Mouse (Mus musculus): Measurements from ENCODE around the gene Snrnp35. TPM values are rescaled to one million over a fixed set of nuclear protein-coding genes. Genes with fewer than 3 reads are reported as not detected.

The Snrnp35 gene
- polyA plus RNA-seq, 1 experiment from 2014 or later = 25.6 TPM

GRCm38 (mm10) chr5:124524943-124525342, 42.0 kb downstream of the Snrnp35 start:
- Histone ChIP-seq H3K36me3 (ENCODE audit: control insufficient read depth, insufficient read depth, low read length) (peaks cover 9% of the 10 kb centered on the region), H3K4me2 (ENCODE audit: low read depth, low read length) (no peak overlapping the region), H3K9ac (ENCODE audit: low read length) (no peak overlapping the region), H3K4me3 (ENCODE audit: low read length) (no peak overlapping the region), H3K27me3 (ENCODE audit: control insufficient read depth, insufficient read depth, low read depth, low read length) (no peaks in the 10 kb centered on the region), H3K9me3 (ENCODE audit: control insufficient read depth, low read length) (no peaks in the 10 kb centered on the region), H3K4me1 (replicated peaks; ENCODE audit: control insufficient read depth, insufficient read depth, low read length) (peaks cover 19% of the 10 kb centered on the region), H3K27ac (ENCODE audit: low read length) (no peak overlapping the region)
- 93% methylated on average over 5 of the region's 5 CpGs for WGBS
- no peak for ATAC-seq (ENCODE audit: low read depth)

GRCm38 (mm10) chr5:124528351-124528750, 45.4 kb downstream of the Snrnp35 start:
- H3K4me1 ChIP-seq (replicated peaks; ENCODE audit: control insufficient read depth, insufficient read depth, low read length) = peaks cover 35% of the 10 kb centered on the region
- H3K27ac ChIP-seq (ENCODE audit: low read length) = peak overlapping the region; percentile 70; the same call in 1 of the 2 replicates
- H3K36me3 ChIP-seq (ENCODE audit: control insufficient read depth, insufficient read depth, low read length) = peaks cover 2% of the 10 kb centered on the region
- no peaks in the 10 kb centered on the region for H3K27me3 ChIP-seq (ENCODE audit: control insufficient read depth, insufficient read depth, low read depth, low read length)
- no peak for ATAC-seq (ENCODE audit: low read depth)
- H3K9ac ChIP-seq (ENCODE audit: low read length) = peak overlapping the region; percentile 62; the same call in 1 of the 2 replicates
- H3K9me3 ChIP-seq (ENCODE audit: control insufficient read depth, low read length) = no peaks in the 10 kb centered on the region
- H3K4me3 ChIP-seq (ENCODE audit: low read length) = no peak overlapping the region
- peak overlapping the region; percentile 95 for H3K4me2 ChIP-seq (ENCODE audit: low read depth, low read length)
- 63% methylated on average over 4 of the region's 4 CpGs for WGBS

- Histone ChIP-seq H3K9me3 (ENCODE audit: control insufficient read depth, low read length) (no peaks in the 10 kb centered on the region), H3K27ac (ENCODE audit: low read length) (peak overlapping the region; percentile 70), H3K27me3 (ENCODE audit: control insufficient read depth, insufficient read depth, low read depth, low read length) (no peaks in the 10 kb centered on the region), H3K4me2 (ENCODE audit: low read depth, low read length) (peak overlapping the region; percentile 95), H3K9ac (ENCODE audit: low read length) (peak overlapping the region; percentile 62), H3K36me3 (ENCODE audit: control insufficient read depth, insufficient read depth, low read length) (no peaks in the 10 kb centered on the region), H3K4me3 (ENCODE audit: low read length) (peak overlapping the region; percentile 87), H3K4me1 (replicated peaks; ENCODE audit: control insufficient read depth, insufficient read depth, low read length) (peaks cover 35% of the 10 kb centered on the region)
- no peak for ATAC-seq (ENCODE audit: low read depth)
- WGBS = 17% methylated on average over 9 of the region's 9 CpGs
Observed at GRCm38 (mm10) chr5:124528791-124529190, 45.9 kb downstream of the Snrnp35 start.

GRCm38 (mm10) chr5:124529191-124529651, 46.3 kb downstream of the Snrnp35 start:
- Histone ChIP-seq H3K27me3 (ENCODE audit: control insufficient read depth, insufficient read depth, low read depth, low read length) (no peaks in the 10 kb centered on the region), H3K36me3 (ENCODE audit: control insufficient read depth, insufficient read depth, low read length) (no peaks in the 10 kb centered on the region), H3K4me3 (ENCODE audit: low read length) (peak overlapping the region; percentile 87), H3K9me3 (ENCODE audit: control insufficient read depth, low read length) (no peaks in the 10 kb centered on the region), H3K4me1 (replicated peaks; ENCODE audit: control insufficient read depth, insufficient read depth, low read length) (peaks cover 35% of the 10 kb centered on the region), H3K9ac (ENCODE audit: low read length) (peak overlapping the region; percentile 62), H3K4me2 (ENCODE audit: low read depth, low read length) (peak overlapping the region; percentile 95), H3K27ac (ENCODE audit: low read length) (peak overlapping the region; percentile 70)
- no peak for ATAC-seq (ENCODE audit: low read depth)
- 17% methylated on average over 8 of the region's 8 CpGs for WGBS

- peak overlapping the region; percentile 87 for H3K4me3 ChIP-seq (ENCODE audit: low read length)
- WGBS = 42% methylated on average over 8 of the region's 8 CpGs
- no peaks in the 10 kb centered on the region for H3K9me3 ChIP-seq (ENCODE audit: control insufficient read depth, low read length)
- no peaks in the 10 kb centered on the region for H3K27me3 ChIP-seq (ENCODE audit: control insufficient read depth, insufficient read depth, low read depth, low read length)
- H3K4me2 ChIP-seq (ENCODE audit: low read depth, low read length) = peak overlapping the region; percentile 95
- H3K27ac ChIP-seq (ENCODE audit: low read length) = peak overlapping the region; percentile 70; the same call in 1 of the 2 replicates
- H3K36me3 ChIP-seq (ENCODE audit: control insufficient read depth, insufficient read depth, low read length) = no peaks in the 10 kb centered on the region
- no peak for ATAC-seq (ENCODE audit: low read depth)
- H3K4me1 ChIP-seq (replicated peaks; ENCODE audit: control insufficient read depth, insufficient read depth, low read length) = peaks cover 35% of the 10 kb centered on the region
- peak overlapping the region; percentile 86 for H3K9ac ChIP-seq (ENCODE audit: low read length)
Observed at GRCm38 (mm10) chr5:124529697-124530096, 46.8 kb downstream of the Snrnp35 start.

- Histone ChIP-seq H3K4me1 (replicated peaks; ENCODE audit: control insufficient read depth, insufficient read depth, low read length) (peaks cover 35% of the 10 kb centered on the region), H3K36me3 (ENCODE audit: control insufficient read depth, insufficient read depth, low read length) (no peaks in the 10 kb centered on the region), H3K9me3 (ENCODE audit: control insufficient read depth, low read length) (no peaks in the 10 kb centered on the region), H3K27ac (ENCODE audit: low read length) (peak within 1 kb of the TSS; percentile 88), H3K9ac (ENCODE audit: low read length) (peak within 1 kb of the TSS; percentile 86), H3K4me2 (ENCODE audit: low read depth, low read length) (peak within 1 kb of the TSS; percentile 95), H3K4me3 (ENCODE audit: low read length) (peak within 1 kb of the TSS; percentile 87), H3K27me3 (ENCODE audit: control insufficient read depth, insufficient read depth, low read depth, low read length) (no peaks in the 10 kb centered on the region)
- ATAC-seq (ENCODE audit: low read depth) = peak; percentile 93
- WGBS = under 1% methylated on average over 92 of the region's 96 CpGs
Observed at GRCm38 (mm10) chr5:124530655-124531582, 48.0 kb downstream of the Snrnp35 start, which contains the start of gene Rilpl1. TSS of gene Rilpl1 (minus strand) at chr5:124531391.

GRCm38 (mm10) chr5:124531583-124531930, 48.6 kb downstream of the Snrnp35 start:
- Histone ChIP-seq H3K9ac (ENCODE audit: low read length) (peak overlapping the region; percentile 86), H3K4me1 (replicated peaks; ENCODE audit: control insufficient read depth, insufficient read depth, low read length) (peaks cover 36% of the 10 kb centered on the region)
- WGBS = 13% methylated on average over 14 of the region's 14 CpGs

GRCm38 (mm10) chr5:124532451-124532850, 49.5 kb downstream of the Snrnp35 start:
- no peaks in the 10 kb centered on the region for H3K9me3 ChIP-seq (ENCODE audit: control insufficient read depth, low read length)
- no peaks in the 10 kb centered on the region for H3K36me3 ChIP-seq (ENCODE audit: control insufficient read depth, insufficient read depth, low read length)
- H3K4me2 ChIP-seq (ENCODE audit: low read depth, low read length) = no peak overlapping the region
- peak overlapping the region; percentile 24; the same call in 1 of the 2 replicates for H3K9ac ChIP-seq (ENCODE audit: low read length)
- no peaks in the 10 kb centered on the region for H3K27me3 ChIP-seq (ENCODE audit: control insufficient read depth, insufficient read depth, low read depth, low read length)
- ATAC-seq (ENCODE audit: low read depth) = peak; percentile 29
- no peak overlapping the region for H3K4me3 ChIP-seq (ENCODE audit: low read length)
- 29% methylated on average over 7 of the region's 7 CpGs for WGBS
- peak overlapping the region; percentile 55 for H3K27ac ChIP-seq (ENCODE audit: low read length)
- H3K4me1 ChIP-seq (replicated peaks; ENCODE audit: control insufficient read depth, insufficient read depth, low read length) = peaks cover 43% of the 10 kb centered on the region

More at GRCm38 (mm10) chr5:124531583-124531930, 48.6 kb downstream of the Snrnp35 start:
- H3K27ac ChIP-seq (ENCODE audit: low read length) = peak overlapping the region; percentile 88
- H3K27me3 ChIP-seq (ENCODE audit: control insufficient read depth, insufficient read depth, low read depth, low read length) = no peaks in the 10 kb centered on the region
- peak; percentile 23 for ATAC-seq (ENCODE audit: low read depth)
- peak overlapping the region; percentile 87 for H3K4me3 ChIP-seq (ENCODE audit: low read length)
- H3K4me2 ChIP-seq (ENCODE audit: low read depth, low read length) = peak overlapping the region; percentile 95
- H3K9me3 ChIP-seq (ENCODE audit: control insufficient read depth, low read length) = no peaks in the 10 kb centered on the region
- no peaks in the 10 kb centered on the region for H3K36me3 ChIP-seq (ENCODE audit: control insufficient read depth, insufficient read depth, low read length)

- Histone ChIP-seq H3K4me3 (ENCODE audit: low read length) (no peak overlapping the region), H3K27me3 (ENCODE audit: control insufficient read depth, insufficient read depth, low read depth, low read length) (no peaks in the 10 kb centered on the region), H3K36me3 (ENCODE audit: control insufficient read depth, insufficient read depth, low read length) (no peaks in the 10 kb centered on the region), H3K4me2 (ENCODE audit: low read depth, low read length) (no peak overlapping the region), H3K4me1 (replicated peaks; ENCODE audit: control insufficient read depth, insufficient read depth, low read length) (peaks cover 23% of the 10 kb centered on the region), H3K27ac (ENCODE audit: low read length) (no peak overlapping the region), H3K9ac (ENCODE audit: low read length) (no peak overlapping the region), H3K9me3 (ENCODE audit: control insufficient read depth, low read length) (no peaks in the 10 kb centered on the region)
- ATAC-seq (ENCODE audit: low read depth) = no peak
- WGBS = 51% methylated on average over 5 of the region's 5 CpGs
Observed at GRCm38 (mm10) chr5:124535016-124535415, 52.1 kb downstream of the Snrnp35 start.

Data from lung, embryonic 16.5 days (tissue).